17 mouse cellular contexts compared by ENCODE assay signal in the genomic region with DNA sequence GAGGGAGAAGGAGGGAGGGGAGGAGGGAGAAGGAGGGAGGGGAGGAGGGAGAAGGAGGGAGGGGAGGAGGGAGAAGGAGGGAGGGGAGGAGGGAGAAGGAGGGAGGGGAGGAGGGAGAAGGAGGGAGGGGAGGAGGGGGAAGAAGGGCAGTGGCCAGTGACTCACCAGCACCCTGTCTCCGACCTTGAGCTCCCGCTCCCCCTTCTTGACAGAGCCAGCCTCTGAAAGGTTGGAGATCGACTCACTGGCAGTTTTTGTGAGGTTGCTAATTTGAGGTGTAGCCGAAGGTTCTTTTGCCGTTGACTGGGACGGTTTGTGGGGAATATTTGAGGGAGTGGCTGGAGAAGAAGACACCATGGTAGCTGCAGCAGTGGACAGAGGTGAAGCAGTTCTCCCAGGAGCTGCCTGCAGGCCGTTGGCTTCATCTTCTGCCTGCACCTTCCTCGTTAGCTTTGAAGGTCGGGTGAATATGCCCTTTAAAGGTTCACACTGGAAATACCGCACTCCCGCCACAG. TPM values are rescaled to one million over a fixed set of nuclear protein-coding genes. Genes with fewer than 3 reads are reported as not detected.
DNase-seq lines count a peak whose midpoint lies in the region; TF ChIP-seq lines count a peak whose summit lies in the region.
"Had no signal": no experiment of that assay in that cellular context is flagged by ENCODE, and none has a peak within 500 bp of the region (broad histone marks: within the 10 kb centered on the region; RNA-seq: fewer than 3 reads in every experiment).

No protein-coding gene starts in this region.

- no peak for TF ChIP-seq POLR2A in myocyte (IDR thresholded peaks at IDR 0.05; ENCODE audit: insufficient read length, low read depth)

- peaks cover 35% of the 10 kb centered on the region for H3K36me3 ChIP-seq in heart, embryonic 10.5 days
- H3K36me3 ChIP-seq in E14TG2a.4 (ENCODE audit: insufficient read depth, low read length) (no peaks in the 10 kb centered on the region), myocyte (ENCODE audit: control insufficient read depth, insufficient read depth) (peaks cover 3% of the 10 kb centered on the region)

- WGBS in heart, embryonic 10.5 days: 81% methylated on average over 11 of the region's 11 CpGs

- no peak overlapping the region for H3K4me3 ChIP-seq in heart, embryonic 10.5 days
- H3K4me3 ChIP-seq in E14TG2a.4 (replicated peaks; ENCODE audit: low read length): 0 out of 2 replicates have a peak overlapping the region, but pooled peaks have one; percentile 17
- H3K4me3 ChIP-seq in myocyte: no peak overlapping the region
- H3K4me3 ChIP-seq: embryonic facial prominence, embryonic 15.5 days; erythroblast, embryonic 14.5 days; forebrain, embryonic 10.5 days; heart, embryonic 13.5 days; hindbrain, embryonic 15.5 days had no signal

- peak overlapping the region; percentile 49 for H3K4me2 ChIP-seq in myocyte (ENCODE audit: low read depth)
- H3K4me2 ChIP-seq: embryonic facial prominence, embryonic 15.5 days; heart, embryonic 13.5 days; hindbrain, embryonic 15.5 days had no signal

- peaks cover 9% of the 10 kb centered on the region for H3K79me2 ChIP-seq in myocyte (ENCODE audit: control insufficient read depth, insufficient read depth)

- H3K27ac ChIP-seq in heart, embryonic 10.5 days: no peak overlapping the region
- H3K27ac ChIP-seq: embryonic facial prominence, embryonic 15.5 days; forebrain, embryonic 10.5 days; hindbrain, embryonic 15.5 days had no signal

- no peaks in the 10 kb centered on the region for H3K27me3 ChIP-seq in heart, embryonic 10.5 days (ENCODE audit: insufficient read depth, poor library complexity, severe bottlenecking)
- H3K27me3 ChIP-seq in E14TG2a.4 (ENCODE audit: insufficient read depth, low read length) (no peaks in the 10 kb centered on the region), myocyte (ENCODE audit: control insufficient read depth, insufficient read depth, insufficient read length) (no peaks in the 10 kb centered on the region)
- H3K27me3 ChIP-seq: embryonic facial prominence, embryonic 15.5 days; heart, embryonic 13.5 days; hindbrain, embryonic 15.5 days had no signal

- TF ChIP-seq CTCF in E14TG2a.4 (conservative IDR thresholded peaks at IDR 0.05; ENCODE audit: low read length): no peak

- no peaks in the 10 kb centered on the region for H3K9me3 ChIP-seq in heart, embryonic 10.5 days
- H3K9me3 ChIP-seq in E14TG2a.4 (ENCODE audit: low read length): no peaks in the 10 kb centered on the region
- H3K9me3 ChIP-seq: embryonic facial prominence, embryonic 15.5 days; forebrain, embryonic 10.5 days; G1E; heart, embryonic 13.5 days; hindbrain, embryonic 15.5 days had no signal

- no peak overlapping the region for H3ac ChIP-seq in myocyte (ENCODE audit: control insufficient read depth, insufficient read length)

- DNase-seq in heart, adult 11 months: peak; percentile 70
- DNase-seq in heart, embryonic 10.5 days (ENCODE audit: low spot score): no peak
- peak; percentile 49 for DNase-seq in adrenal gland, postnatal 10 days
- no peak for DNase-seq in kidney, postnatal 36 days
- no peak for DNase-seq in embryo, embryonic 9.5 days (ENCODE audit: extremely low spot score)
- DNase-seq: cerebellum, adult 2 months; cerebellum, postnatal 10 days; gastrocnemius, postnatal 10 days; heart, postnatal 36 days had no signal

- H3K4me1 ChIP-seq in heart, embryonic 10.5 days: peaks cover 21% of the 10 kb centered on the region
- peaks cover 15% of the 10 kb centered on the region for H3K4me1 ChIP-seq in E14TG2a.4 (replicated peaks; ENCODE audit: low read depth, low read length)
- H3K4me1 ChIP-seq: hindbrain, embryonic 15.5 days had no signal

TF ChIP-seq in myocyte, 11 proteins besides CTCF, POLR2A, EP300 and RAD21:
- TF ChIP-seq MYOD1 (IDR thresholded peaks at IDR 0.05; ENCODE audit: control insufficient read depth in 1 of 3, insufficient read length in 2 of 3, low read depth in 2 of 3) (no peak), MAX (IDR thresholded peaks at IDR 0.05; ENCODE audit: low read depth) (no peak), REST (IDR thresholded peaks at IDR 0.05; ENCODE audit: insufficient read depth, insufficient read length) (no peak), USF1 (IDR thresholded peaks at IDR 0.05; ENCODE audit: low read depth) (no peak), POLR2AphosphoS2 (IDR thresholded peaks at IDR 0.05; ENCODE audit: insufficient read length, low read depth) (no peak), E2F4 (IDR thresholded peaks at IDR 0.05; ENCODE audit: insufficient read depth) (no peak), TCF3 (IDR thresholded peaks at IDR 0.05; ENCODE audit: insufficient read length, low read depth) (no peak), MYOG (IDR thresholded peaks at IDR 0.05; ENCODE audit: control insufficient read depth in 1 of 3, insufficient read depth in 1 of 3, insufficient read length in 2 of 3, low read depth in 2 of 3) (no peak), TCF12 (IDR thresholded peaks at IDR 0.05; ENCODE audit: insufficient read depth, poor library complexity, severe bottlenecking) (no peak), CEBPB (IDR thresholded peaks at IDR 0.05; ENCODE audit: insufficient read depth, poor library complexity, severe bottlenecking) (no peak), SRF (IDR thresholded peaks at IDR 0.05; ENCODE audit: control insufficient read depth, insufficient read length, low read depth) (no peak)

RNA-seq across cellular contexts. Expression of gene Clip1, which starts 31.1 kb away (rescaled TPM):
- 49.1 and 56.0 TPM in 2 replicates for polyA plus RNA-seq in heart, embryonic 10.5 days (2016; fragmentation: Nextera tagmentation; extraction: Ambion mirVana)
- 10 to 100 TPM; 45.8 to 60.2 TPM for total RNA-seq in adrenal gland, postnatal 10 days (2021)
- 17.5 TPM for polyA plus RNA-seq in myocyte (2012; fragmentation: generic; extraction: Trizol)

Comparison
In these comparisons a context has a peak if more than half of its experiments do, and no peak if none do; other contexts are left out.
1. DNase-seq: peak in heart, adult 11 months (single experiment) and adrenal gland, postnatal 10 days (single experiment); none in heart, embryonic 10.5 days (single experiment), kidney, postnatal 36 days (0 of 2) and embryo, embryonic 9.5 days (single experiment).